Mouse (Mus musculus) liver, embryonic 15.5 days (tissue): ENCODE data around the gene Rnf31. TPM values are rescaled to one million over a fixed set of nuclear protein-coding genes. Genes with fewer than 3 reads are reported as not detected.
A peak's percentile ranks its signal among the peaks of the same experiment; 100 is the strongest.

Experiments
- ATAC-seq: fragments of 200-750 bp; cut with Nextera tagmentation; 2 replicates; pipeline ENCODE4 v1.8.0; 2017; ENCODE audit warnings: moderate number of reproducible peaks, mild to moderate bottlenecking, moderate library complexity; ENCODE audit not compliant: insufficient read depth
- H3K27ac ChIP-seq: fragments of 300-500 bp; sonication (generic); replicated peaks from 2 replicates; pipeline ENCODE4 v1.5.1; 2015; ENCODE audit warnings: mild to moderate bottlenecking, inconsistent platforms
- H3K27me3 ChIP-seq: fragments of 300-500 bp; sonication (generic); 2 replicates; pipeline ENCODE4 v1.6.1; 2015; ENCODE audit warnings: mild to moderate bottlenecking, inconsistent platforms
- H3K36me3 ChIP-seq: fragments of 300-500 bp; sonication (generic); replicated peaks from 2 replicates; pipeline ENCODE4 v1.6.1; 2015; ENCODE audit warnings: moderate library complexity, mild to moderate bottlenecking, inconsistent platforms
- H3K4me1 ChIP-seq: fragments of 300-500 bp; sonication (generic); replicated peaks from 2 replicates; pipeline ENCODE4 v1.6.1; 2015; ENCODE audit warnings: inconsistent platforms
- H3K4me2 ChIP-seq: fragments of 300-500 bp; sonication (generic); 2 replicates; pipeline ENCODE4 v1.6.1; 2015; ENCODE audit warnings: moderate library complexity, mild to moderate bottlenecking, inconsistent platforms
- H3K4me3 ChIP-seq: fragments of 300-500 bp; sonication (generic); replicated peaks from 2 replicates; pipeline ENCODE4 v1.5.1; 2015; ENCODE audit warnings: mild to moderate bottlenecking, inconsistent platforms
- H3K9ac ChIP-seq: fragments of 300-500 bp; sonication (generic); 2 replicates; pipeline ENCODE4 v1.6.1; 2015; ENCODE audit warnings: moderate library complexity, mild to moderate bottlenecking, inconsistent platforms
- H3K9me3 ChIP-seq: fragments of 300-500 bp; sonication (generic); replicated peaks from 2 replicates; pipeline ENCODE4 v1.6.1; 2016; ENCODE audit warnings: inconsistent platforms
- WGBS: fragments of 180-500 bp; shearing (Covaris S2); methylation state at CpG from one replicate; pipeline ENCODE4 v1.1.7; 2015; ENCODE audit warnings: mixed read lengths; ENCODE audit not compliant: insufficient replicate concordance; 5-methylcytosine and 5-hydroxymethylcytosine counted together
- polyA plus RNA-seq: library from polyadenylated mRNA; unstranded; fragments of >200 nt; fragmentation: Nextera tagmentation; extraction: Ambion mirVana; gene quantifications from 2 replicates; pipeline ENCODE4 v1.2.1, GENCODE M21; 2015

The Rnf31 gene
- polyA plus RNA-seq, 1 experiment from 2014 or later = 9.1 TPM

DNA sequence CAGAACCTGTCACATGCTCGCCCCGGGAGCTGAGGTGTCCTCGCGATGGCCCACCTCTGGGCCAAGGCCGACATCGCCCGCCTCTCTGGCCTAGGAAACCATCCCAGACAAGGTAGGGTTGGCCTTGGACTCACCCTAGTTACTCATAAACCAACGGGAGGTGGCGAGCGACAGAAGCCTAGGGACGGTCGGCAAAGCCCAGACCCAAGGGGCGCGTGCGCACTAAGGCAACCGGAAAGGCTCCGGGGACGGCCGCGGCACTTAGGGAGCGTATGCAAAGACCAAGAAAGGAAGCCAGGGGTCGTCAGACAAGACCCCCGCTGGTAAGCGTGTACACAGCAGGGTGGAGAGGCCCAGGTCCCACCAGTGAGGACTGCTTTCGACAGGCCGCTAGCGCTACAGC lies 31.7 kb upstream of the Rnf31 start, which contains the start of gene Dcaf11:
TSS of gene Dcaf11 (plus strand) at position 208 of the 403 bp plus-strand sequence.
- H3K36me3 ChIP-seq = peaks cover 37% of the 10 kb centered on the region
- ATAC-seq = peak; percentile 78
- no peaks in the 10 kb centered on the region for H3K27me3 ChIP-seq
- H3K9ac ChIP-seq = peak within 1 kb of the TSS; percentile 95
- peak within 1 kb of the TSS; percentile 100 for H3K27ac ChIP-seq
- H3K4me2 ChIP-seq = peak within 1 kb of the TSS; percentile 71
- H3K4me3 ChIP-seq = peak within 1 kb of the TSS; percentile 84
- no peaks in the 10 kb centered on the region for H3K9me3 ChIP-seq
- under 1% methylated on average over 27 of the region's 27 CpGs for WGBS
- H3K4me1 ChIP-seq = peaks cover 59% of the 10 kb centered on the region

DNA sequence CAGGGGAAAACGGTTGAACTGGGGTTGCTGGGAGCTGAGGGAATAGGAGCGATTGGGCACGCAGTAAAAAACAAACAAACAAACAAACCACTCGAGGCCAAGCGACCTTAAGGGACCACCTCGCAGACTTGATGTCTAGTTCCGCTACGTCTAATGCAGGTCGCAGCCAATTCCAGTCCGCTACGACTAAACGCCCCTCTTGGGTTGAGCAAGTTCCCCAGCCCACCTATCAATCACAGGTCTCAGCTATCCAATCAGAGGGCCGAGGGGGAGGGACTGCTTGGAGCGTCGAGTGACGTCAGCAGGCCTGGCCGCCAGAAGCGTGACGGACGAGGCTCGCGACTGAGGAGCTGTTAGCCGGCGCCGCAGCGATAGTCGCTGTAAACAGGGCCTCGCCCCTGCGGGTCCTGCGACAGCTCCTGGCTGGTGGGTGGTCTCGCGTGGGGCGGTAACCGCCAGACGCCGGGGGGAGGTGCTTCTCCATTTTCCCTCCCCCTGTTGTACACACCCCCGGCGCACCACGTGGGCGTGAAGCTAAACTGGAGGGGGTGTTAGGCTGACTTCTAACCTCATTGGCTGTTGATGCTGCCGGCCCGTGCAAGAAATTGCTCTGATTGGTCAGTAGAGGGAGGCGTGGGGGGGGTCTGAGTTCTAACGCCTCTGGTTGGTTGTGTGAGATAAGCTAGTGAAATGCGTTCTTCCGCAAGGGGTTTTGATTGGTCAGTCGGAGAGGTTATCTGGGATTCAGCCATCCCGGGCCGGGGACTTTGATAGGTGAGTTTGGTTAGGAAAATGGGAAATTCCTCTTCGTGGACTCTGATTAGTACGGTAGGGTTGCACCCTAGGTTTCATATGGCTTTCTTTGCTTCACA lies 31.1 kb upstream of the Rnf31 start, which contains the start of gene A730061H03Rik:
TSS of gene A730061H03Rik (minus strand) at position 205 of the 872 bp plus-strand sequence.
- peaks cover 58% of the 10 kb centered on the region for H3K4me1 ChIP-seq
- WGBS = under 1% methylated on average over 51 of the region's 51 CpGs
- peak; percentile 88 for ATAC-seq
- H3K9me3 ChIP-seq = no peaks in the 10 kb centered on the region
- H3K4me3 ChIP-seq = peak within 1 kb of the TSS; percentile 84
- H3K4me2 ChIP-seq = peak within 1 kb of the TSS; percentile 71
- peak within 1 kb of the TSS; percentile 95 for H3K9ac ChIP-seq
- H3K27me3 ChIP-seq = no peaks in the 10 kb centered on the region
- H3K36me3 ChIP-seq = peaks cover 44% of the 10 kb centered on the region
- H3K27ac ChIP-seq = peak within 1 kb of the TSS; percentile 100

DNA sequence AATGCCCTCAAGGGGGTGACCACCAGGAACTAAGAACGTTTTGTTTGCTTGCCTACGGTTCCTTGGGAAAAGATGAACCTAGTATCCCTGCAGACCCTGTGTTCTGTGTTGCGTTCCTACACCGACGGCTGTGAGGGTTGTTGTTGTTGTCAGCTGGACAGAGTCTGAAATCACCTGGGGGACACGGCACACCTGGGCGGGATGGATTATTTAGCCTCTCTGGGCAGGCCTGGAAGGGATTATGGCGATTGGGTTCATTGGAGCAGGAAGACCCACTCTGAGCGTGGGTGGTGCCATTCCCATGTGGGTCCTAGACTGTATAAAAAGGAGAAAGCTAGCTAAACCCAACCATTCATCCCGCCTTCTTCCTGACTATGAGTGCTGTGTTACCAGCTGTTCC lies 29.6 kb upstream of the Rnf31 start:
- H3K4me1 ChIP-seq = peaks cover 45% of the 10 kb centered on the region
- no peaks in the 10 kb centered on the region for H3K9me3 ChIP-seq
- 82% methylated on average over 10 of the region's 10 CpGs for WGBS
- no peak overlapping the region for H3K9ac ChIP-seq
- peak overlapping the region; percentile 71 for H3K4me2 ChIP-seq
- peak overlapping the region; percentile 84 for H3K4me3 ChIP-seq
- peaks cover 58% of the 10 kb centered on the region for H3K36me3 ChIP-seq
- 0 out of 2 replicates have a peak overlapping the region, but pooled peaks have one; percentile 45 for H3K27ac ChIP-seq
- ATAC-seq = no peak
- H3K27me3 ChIP-seq = no peaks in the 10 kb centered on the region

DNA sequence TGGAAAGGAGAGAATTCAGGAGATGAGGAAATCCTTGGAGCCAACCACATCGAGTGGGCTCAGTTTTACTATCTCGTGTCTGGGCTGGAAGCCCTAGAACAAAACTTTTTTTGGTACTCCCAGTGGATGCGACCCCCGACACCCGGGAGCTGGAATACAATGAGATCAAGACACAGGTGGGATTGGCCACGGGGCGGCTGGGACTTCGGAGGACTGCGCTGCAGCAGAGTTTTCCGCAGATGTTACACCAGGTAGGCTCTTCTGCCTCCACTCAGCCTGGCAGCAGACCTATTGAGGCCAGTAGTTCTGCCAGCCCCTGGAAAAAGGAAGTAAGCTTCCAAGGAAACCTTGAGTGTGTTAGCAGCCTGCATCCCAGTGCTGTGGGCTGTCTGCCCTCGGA lies 28.3 kb upstream of the Rnf31 start:
- H3K27ac ChIP-seq = no peak overlapping the region
- no peak for ATAC-seq
- H3K27me3 ChIP-seq = no peaks in the 10 kb centered on the region
- H3K9me3 ChIP-seq = no peaks in the 10 kb centered on the region
- H3K4me3 ChIP-seq = no peak overlapping the region
- H3K9ac ChIP-seq = no peak overlapping the region
- WGBS = 84% methylated on average over 11 of the region's 11 CpGs
- H3K4me2 ChIP-seq = no peak overlapping the region
- H3K36me3 ChIP-seq = peaks cover 71% of the 10 kb centered on the region
- H3K4me1 ChIP-seq = peaks cover 31% of the 10 kb centered on the region

DNA sequence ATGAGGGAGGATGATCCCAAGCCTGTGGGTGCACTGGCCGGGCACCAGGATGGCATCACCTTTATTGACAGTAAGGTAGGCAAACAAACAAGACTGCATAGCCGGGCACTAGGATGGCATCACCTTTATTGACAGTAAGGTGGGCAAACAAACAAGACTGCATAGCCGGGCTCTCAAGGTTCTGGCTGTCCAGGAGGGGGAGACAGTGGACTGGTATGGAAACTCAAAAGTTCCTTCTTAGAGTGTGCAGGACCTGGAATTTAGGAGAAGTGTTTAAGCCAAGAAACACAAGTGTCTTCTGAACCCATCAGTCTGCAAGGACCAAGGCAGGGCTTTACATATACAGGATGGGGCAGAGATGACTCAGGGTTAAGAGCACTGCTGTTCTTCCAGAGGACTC lies 25.8 kb upstream of the Rnf31 start:
- 70% methylated on average over 3 of the region's 3 CpGs for WGBS
- Histone ChIP-seq H3K9me3 (no peaks in the 10 kb centered on the region), H3K36me3 (peaks cover 95% of the 10 kb centered on the region), H3K27me3 (no peaks in the 10 kb centered on the region), H3K4me2 (no peak overlapping the region), H3K9ac (no peak overlapping the region), H3K27ac (no peak overlapping the region), H3K4me1 (peaks cover 27% of the 10 kb centered on the region), H3K4me3 (no peak overlapping the region)
- no peak for ATAC-seq

DNA sequence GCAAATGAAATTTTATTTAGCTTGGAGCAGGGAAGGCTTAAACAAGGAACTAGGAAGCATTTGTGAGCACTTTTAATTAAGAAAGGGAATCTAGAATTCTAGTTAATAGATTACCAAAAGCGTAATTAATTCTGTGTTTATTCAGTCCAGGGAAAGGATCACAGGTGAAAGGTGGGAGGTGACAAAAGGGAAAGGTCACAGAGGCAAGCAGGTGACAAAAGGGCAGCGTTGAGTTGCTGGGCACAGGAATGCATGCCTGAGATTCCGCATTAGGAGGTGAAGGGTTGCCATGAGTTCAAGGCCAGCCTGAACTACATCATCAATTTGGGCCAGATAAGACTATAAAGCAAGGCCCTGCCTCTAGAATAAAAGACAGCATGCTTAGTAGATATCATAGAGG lies 24.0 kb upstream of the Rnf31 start:
- peaks cover 83% of the 10 kb centered on the region for H3K36me3 ChIP-seq
- H3K4me1 ChIP-seq = peaks cover 24% of the 10 kb centered on the region
- WGBS = 82% methylated on average over 3 of the region's 3 CpGs
- no peaks in the 10 kb centered on the region for H3K9me3 ChIP-seq
- no peak overlapping the region for H3K4me3 ChIP-seq
- H3K27ac ChIP-seq = no peak overlapping the region
- ATAC-seq = no peak
- no peak overlapping the region for H3K4me2 ChIP-seq
- H3K9ac ChIP-seq = no peak overlapping the region
- no peaks in the 10 kb centered on the region for H3K27me3 ChIP-seq

DNA sequence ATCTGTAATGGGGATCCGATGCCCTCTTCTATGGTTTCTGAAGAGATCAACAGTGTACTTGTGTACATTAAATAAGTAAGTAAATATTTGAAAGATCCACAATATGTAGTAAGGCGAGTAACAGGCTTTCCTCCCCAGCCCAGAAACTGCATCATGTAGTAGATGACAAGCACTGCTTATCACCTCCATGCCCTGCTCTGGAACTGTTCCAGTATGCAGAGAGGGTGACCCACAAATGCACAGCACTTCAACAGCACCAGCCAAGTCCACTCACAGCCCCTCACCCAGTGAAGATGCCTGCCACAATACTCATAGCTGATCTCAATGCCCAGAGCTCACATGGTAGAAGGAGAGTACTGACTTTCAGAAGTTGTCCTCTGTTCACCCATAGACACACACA lies 20.9 kb upstream of the Rnf31 start:
- H3K27ac ChIP-seq = no peak overlapping the region
- H3K9ac ChIP-seq = no peak overlapping the region
- WGBS = 73% methylated on average over 2 of the region's 2 CpGs

DNA sequence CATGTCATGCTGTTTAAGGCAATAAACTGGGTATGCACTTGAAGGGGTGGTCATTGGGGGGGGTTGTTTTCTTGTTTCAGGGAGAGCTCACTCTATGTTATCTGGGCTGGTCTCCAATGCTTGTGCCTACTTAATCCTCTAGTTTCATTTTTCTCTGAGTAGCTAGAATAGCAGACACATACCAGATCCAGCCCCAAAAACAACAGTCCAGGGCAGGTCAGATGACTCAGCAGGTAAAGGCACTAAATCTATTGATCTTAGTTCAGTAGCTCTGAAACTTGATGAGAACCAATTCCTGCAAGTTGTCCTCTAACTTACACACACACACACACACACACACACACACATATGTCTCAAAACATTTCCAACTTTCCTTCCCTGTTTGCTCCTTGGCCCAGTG lies 19.7 kb upstream of the Rnf31 start:
- Histone ChIP-seq H3K4me2 (no peak overlapping the region), H3K27me3 (no peaks in the 10 kb centered on the region), H3K9ac (no peak overlapping the region; the same call in 1 of the 2 replicates), H3K4me3 (no peak overlapping the region), H3K9me3 (no peaks in the 10 kb centered on the region), H3K36me3 (peaks cover 40% of the 10 kb centered on the region), H3K27ac (peak overlapping the region; percentile 29; the same call in 1 of the 2 replicates), H3K4me1 (peaks cover 32% of the 10 kb centered on the region)
- no peak for ATAC-seq

More for the DNA sequence above, 20.9 kb upstream of the Rnf31 start:
- Histone ChIP-seq H3K4me2 (no peak overlapping the region), H3K4me1 (peaks cover 22% of the 10 kb centered on the region), H3K27me3 (no peaks in the 10 kb centered on the region), H3K4me3 (no peak overlapping the region), H3K9me3 (no peaks in the 10 kb centered on the region), H3K36me3 (peaks cover 52% of the 10 kb centered on the region)
- ATAC-seq = no peak

DNA sequence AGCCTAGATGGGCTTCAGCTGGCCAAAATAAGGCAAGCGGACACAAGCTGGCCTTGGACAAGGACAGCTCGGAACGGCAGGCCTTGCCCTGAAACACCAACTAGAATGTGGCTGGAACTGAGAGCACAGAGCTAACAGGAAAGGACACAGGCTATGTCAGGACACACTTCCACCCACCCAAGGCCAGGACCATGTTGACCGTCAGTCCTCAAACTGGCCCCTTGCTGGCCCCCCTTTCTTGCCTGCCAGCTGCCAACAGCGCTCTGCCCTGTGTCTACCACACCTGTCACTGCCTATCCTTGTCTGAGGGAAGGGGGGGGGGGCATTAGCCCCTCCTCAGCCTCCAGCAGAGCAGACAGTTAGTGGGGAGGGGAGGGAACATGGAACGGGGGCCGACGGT lies 16.2 kb upstream of the Rnf31 start, which contains the start of gene Fitm1:
TSS of gene Fitm1 (plus strand) at position 316 of the 400 bp plus-strand sequence.
- H3K4me2 ChIP-seq = no peak within 1 kb of the TSS
- no peak for ATAC-seq
- H3K27ac ChIP-seq = no peak within 1 kb of the TSS
- no peak within 1 kb of the TSS for H3K4me3 ChIP-seq
- H3K9ac ChIP-seq = no peak within 1 kb of the TSS
- H3K4me1 ChIP-seq = peaks cover 55% of the 10 kb centered on the region
- 72% methylated on average over 8 of the region's 8 CpGs for WGBS
- H3K27me3 ChIP-seq = no peaks in the 10 kb centered on the region
- peaks cover 13% of the 10 kb centered on the region for H3K36me3 ChIP-seq
- no peaks in the 10 kb centered on the region for H3K9me3 ChIP-seq

DNA sequence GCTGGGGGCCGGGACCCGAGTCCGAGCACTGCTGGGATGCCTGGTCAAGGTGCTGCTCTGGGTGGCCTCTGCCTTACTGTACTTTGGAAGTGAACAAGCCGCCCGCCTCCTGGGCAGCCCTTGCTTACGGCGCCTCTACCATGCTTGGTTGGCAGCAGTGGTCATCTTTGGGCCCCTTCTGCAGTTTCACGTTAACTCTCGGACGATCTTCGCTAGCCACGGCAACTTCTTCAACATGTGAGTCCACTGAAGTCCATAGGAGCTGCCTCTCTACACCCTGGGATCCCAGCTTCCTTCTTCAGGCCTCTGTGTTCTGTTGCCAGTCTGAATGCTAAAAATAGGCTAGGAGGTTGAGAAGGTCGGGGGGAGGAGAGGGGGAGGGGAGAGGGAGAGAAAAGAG lies 15.8 kb upstream of the Rnf31 start:
- Histone ChIP-seq H3K9me3 (no peaks in the 10 kb centered on the region), H3K27ac (no peak overlapping the region), H3K9ac (no peak overlapping the region), H3K36me3 (peaks cover 14% of the 10 kb centered on the region), H3K27me3 (no peaks in the 10 kb centered on the region), H3K4me1 (peaks cover 51% of the 10 kb centered on the region), H3K4me2 (no peak overlapping the region), H3K4me3 (no peak overlapping the region)
- no peak for ATAC-seq
- 58% methylated on average over 13 of the region's 13 CpGs for WGBS

DNA sequence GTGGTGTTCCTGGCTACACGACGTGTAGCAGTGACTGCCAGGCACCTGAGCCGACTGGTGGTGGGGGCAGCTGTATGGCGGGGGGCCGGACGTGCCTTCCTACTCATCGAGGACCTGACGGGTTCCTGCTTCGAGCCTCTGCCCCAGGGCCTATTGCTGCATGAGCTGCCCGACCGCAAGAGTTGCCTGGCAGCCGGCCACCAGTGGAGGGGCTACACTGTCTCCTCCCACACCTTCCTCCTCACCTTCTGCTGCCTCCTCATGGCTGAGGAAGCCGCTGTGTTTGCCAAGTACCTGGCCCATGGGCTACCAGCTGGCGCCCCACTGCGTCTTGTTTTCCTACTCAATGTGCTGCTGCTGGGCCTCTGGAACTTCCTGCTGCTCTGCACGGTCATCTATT lies 15.1 kb upstream of the Rnf31 start:
- Histone ChIP-seq H3K9me3 (no peaks in the 10 kb centered on the region), H3K9ac (no peak overlapping the region), H3K4me2 (no peak overlapping the region), H3K36me3 (peaks cover 18% of the 10 kb centered on the region), H3K27me3 (no peaks in the 10 kb centered on the region), H3K27ac (no peak overlapping the region), H3K4me3 (no peak overlapping the region), H3K4me1 (peaks cover 46% of the 10 kb centered on the region)
- WGBS = 73% methylated on average over 16 of the region's 16 CpGs
- no peak for ATAC-seq
